Mouse (Mus musculus) heart, embryonic 16.5 days (tissue): Measurements from ENCODE around the gene Slit1. TPM values are rescaled to one million over a fixed set of nuclear protein-coding genes. Genes with fewer than 3 reads are reported as not detected.

Experiments
- ATAC-seq: fragments of 200-750 bp; cut with Nextera tagmentation; replicated peaks from 2 replicates; pipeline ENCODE4 v1.8.0; 2017; ENCODE audit warnings: moderate number of reproducible peaks; ENCODE audit not compliant: insufficient read depth, low FRiP score; ENCODE audit errors: extremely low read depth
- H3K27ac ChIP-seq: fragments of 300-500 bp; sonication (generic); 2 replicates; pipeline ENCODE4 v1.5.1; 2014; ENCODE audit warnings: mild to moderate bottlenecking, low read length, control low read depth, moderate library complexity
- H3K27me3 ChIP-seq: fragments of 300-500 bp; sonication (generic); 2 replicates; pipeline ENCODE4 v1.6.1; 2014; ENCODE audit warnings: low read length, mixed read lengths; ENCODE audit not compliant: control insufficient read depth, insufficient read depth
- H3K36me3 ChIP-seq: fragments of 300-500 bp; sonication (generic); 2 replicates; pipeline ENCODE4 v1.6.1; 2014; ENCODE audit not compliant: control insufficient read depth, insufficient read depth
- H3K4me1 ChIP-seq: fragments of 300-500 bp; sonication (generic); 2 replicates; pipeline ENCODE4 v1.6.1; 2014; ENCODE audit warnings: low read length, mixed read lengths; ENCODE audit not compliant: control insufficient read depth, insufficient read depth
- H3K4me2 ChIP-seq: fragments of 300-500 bp; sonication (generic); 2 replicates; pipeline ENCODE4 v1.6.1; 2014; ENCODE audit warnings: low read depth, mild to moderate bottlenecking, control low read depth, low read length
- H3K4me3 ChIP-seq: fragments of 300-500 bp; sonication (generic); 2 replicates; pipeline ENCODE4 v1.5.1; 2014; ENCODE audit warnings: mild to moderate bottlenecking, control low read depth, low read length
- H3K9ac ChIP-seq: fragments of 300-500 bp; sonication (generic); 2 replicates; pipeline ENCODE4 v1.6.1; 2014; ENCODE audit warnings: low read length, control low read depth
- H3K9me3 ChIP-seq: fragments of 300-500 bp; sonication (generic); replicated peaks from 2 replicates; pipeline ENCODE4 v1.6.1; 2016; ENCODE audit warnings: low read length; ENCODE audit not compliant: control insufficient read depth
- WGBS: fragments of 180-500 bp; shearing (Covaris S2); extraction: QIAGEN DNeasy Blood & Tissue Kit; methylation state at CpG from one replicate; pipeline ENCODE4 v1.1.7; 2014; 5-methylcytosine and 5-hydroxymethylcytosine counted together
- polyA plus RNA-seq: library from polyadenylated mRNA; unstranded; fragments of >200 nt; fragmentation: Nextera tagmentation; extraction: Ambion mirVana; gene quantifications from 2 replicates; pipeline ENCODE4 v1.2.1, GENCODE M21; 2015

Slit1 gene
- polyA plus RNA-seq, 1 experiment from 2014 or later: 0.21 TPM

GRCm38 (mm10) chr19:41712829-41713228 lies 30.6 kb downstream of the Slit1 start:
- Histone ChIP-seq H3K4me1 (no peaks in the 10 kb centered on the region), H3K36me3 (no peaks in the 10 kb centered on the region), H3K9me3 (no peaks in the 10 kb centered on the region), H3K27me3 (no peaks in the 10 kb centered on the region; the same call in 1 of the 2 replicates), H3K9ac (no peak overlapping the region), H3K4me2 (no peak overlapping the region), H3K4me3 (no peak overlapping the region), H3K27ac (no peak overlapping the region)
- ATAC-seq: no peak
- WGBS: 86% methylated on average over 8 of the region's 8 CpGs

- Histone ChIP-seq H3K36me3 (no peaks in the 10 kb centered on the region), H3K9ac (no peak overlapping the region), H3K27ac (no peak overlapping the region), H3K27me3 (no peaks in the 10 kb centered on the region), H3K4me3 (no peak overlapping the region), H3K4me1 (no peaks in the 10 kb centered on the region), H3K4me2 (no peak overlapping the region), H3K9me3 (no peaks in the 10 kb centered on the region)
- ATAC-seq: no peak
- WGBS: 77% methylated on average over 9 of the region's 9 CpGs
These were observed 31.8 kb downstream of the Slit1 start for GRCm38 (mm10) chr19:41711665-41712064.

GRCm38 (mm10) chr19:41709497-41710165 lies 33.8 kb downstream of the Slit1 start:
- no peak overlapping the region for H3K9ac ChIP-seq
- no peaks in the 10 kb centered on the region for H3K9me3 ChIP-seq
- no peaks in the 10 kb centered on the region for H3K36me3 ChIP-seq
- WGBS: 80% methylated on average over 12 of the region's 12 CpGs
- peaks cover 3% of the 10 kb centered on the region; the same call in 1 of the 2 replicates for H3K27me3 ChIP-seq
- H3K27ac ChIP-seq: no peak overlapping the region
- no peak overlapping the region for H3K4me2 ChIP-seq
- H3K4me1 ChIP-seq: no peaks in the 10 kb centered on the region
- ATAC-seq: no peak
- no peak overlapping the region for H3K4me3 ChIP-seq

GRCm38 (mm10) chr19:41707850-41708249 lies 35.6 kb downstream of the Slit1 start:
- H3K4me3 ChIP-seq: no peak overlapping the region
- H3K4me1 ChIP-seq: no peaks in the 10 kb centered on the region
- no peak overlapping the region for H3K9ac ChIP-seq
- H3K9me3 ChIP-seq: no peaks in the 10 kb centered on the region
- H3K36me3 ChIP-seq: no peaks in the 10 kb centered on the region
- H3K27me3 ChIP-seq: peaks cover 6% of the 10 kb centered on the region; the same call in 1 of the 2 replicates
- no peak for ATAC-seq
- H3K27ac ChIP-seq: no peak overlapping the region
- no peak overlapping the region for H3K4me2 ChIP-seq
- WGBS: 54% methylated on average over 12 of the region's 12 CpGs

GRCm38 (mm10) chr19:41706094-41706828 lies 37.2 kb downstream of the Slit1 start:
- Histone ChIP-seq H3K36me3 (no peaks in the 10 kb centered on the region), H3K4me1 (no peaks in the 10 kb centered on the region), H3K9ac (no peak overlapping the region), H3K9me3 (no peaks in the 10 kb centered on the region), H3K27ac (no peak overlapping the region), H3K4me2 (no peak overlapping the region), H3K4me3 (no peak overlapping the region), H3K27me3 (peaks cover 6% of the 10 kb centered on the region; the same call in 1 of the 2 replicates)
- WGBS: 76% methylated on average over 17 of the region's 17 CpGs
- no peak for ATAC-seq

- no peak overlapping the region for H3K4me3 ChIP-seq
- no peaks in the 10 kb centered on the region for H3K4me1 ChIP-seq
- no peak overlapping the region for H3K4me2 ChIP-seq
- WGBS: 37% methylated on average over 12 of the region's 12 CpGs
- H3K9me3 ChIP-seq: no peaks in the 10 kb centered on the region
- no peaks in the 10 kb centered on the region for H3K36me3 ChIP-seq
- no peak overlapping the region for H3K9ac ChIP-seq
- H3K27me3 ChIP-seq: peaks cover 9% of the 10 kb centered on the region; the same call in 1 of the 2 replicates
- no peak overlapping the region for H3K27ac ChIP-seq
- no peak for ATAC-seq
These were observed 38.0 kb downstream of the Slit1 start for GRCm38 (mm10) chr19:41705416-41705815.

GRCm38 (mm10) chr19:41702638-41703037 lies 40.8 kb downstream of the Slit1 start:
- 66% methylated on average over 6 of the region's 6 CpGs for WGBS
- Histone ChIP-seq H3K9me3 (no peaks in the 10 kb centered on the region), H3K36me3 (no peaks in the 10 kb centered on the region), H3K27ac (no peak overlapping the region), H3K4me3 (no peak overlapping the region), H3K4me1 (no peaks in the 10 kb centered on the region), H3K9ac (no peak overlapping the region), H3K27me3 (peaks cover 9% of the 10 kb centered on the region; the same call in 1 of the 2 replicates), H3K4me2 (no peak overlapping the region)
- no peak for ATAC-seq

- Histone ChIP-seq H3K9ac (no peak overlapping the region), H3K27ac (no peak overlapping the region), H3K4me3 (no peak overlapping the region), H3K27me3 (peaks cover 18% of the 10 kb centered on the region), H3K4me2 (no peak overlapping the region), H3K4me1 (no peaks in the 10 kb centered on the region), H3K36me3 (no peaks in the 10 kb centered on the region), H3K9me3 (no peaks in the 10 kb centered on the region)
- no peak for ATAC-seq
- 68% methylated on average over 5 of the region's 5 CpGs for WGBS
These were observed 44.5 kb downstream of the Slit1 start for GRCm38 (mm10) chr19:41698857-41699424.
